Comparison of ENCODE assay signal across 8 mouse cellular contexts in the genomic region with DNA sequence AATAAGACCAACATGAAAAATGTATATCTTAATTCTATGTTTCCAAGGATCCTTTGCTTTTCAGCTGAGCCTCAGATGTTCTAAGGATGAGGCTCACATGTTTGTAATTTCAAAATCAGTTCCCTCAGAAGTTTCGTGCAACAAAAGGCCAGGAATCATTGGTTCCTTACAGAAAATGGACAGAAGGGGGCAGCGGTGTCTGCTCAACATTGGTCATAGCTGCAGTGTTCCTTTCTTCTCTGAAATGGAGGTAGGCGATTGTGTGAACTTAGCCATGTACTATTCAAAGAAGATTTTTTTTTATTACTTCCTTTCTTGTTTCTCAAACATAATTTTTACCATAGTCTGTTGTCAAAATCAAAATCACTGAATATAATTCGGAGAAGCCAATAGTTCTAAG.
A peak's percentile ranks its signal among the peaks of the same experiment; 100 is the strongest.
DNase-seq lines count a peak whose midpoint lies in the region; ATAC-seq lines count a peak whose summit lies in the region.

No protein-coding gene starts in this region.

- no peaks in the 10 kb centered on the region for H3K9me3 ChIP-seq in neural tube, embryonic 11.5 days (ENCODE audit: control insufficient read depth, low read length)
- no peaks in the 10 kb centered on the region for H3K9me3 ChIP-seq in neural tube, embryonic 15.5 days (replicated peaks)

- no peak for ATAC-seq in neural tube, embryonic 11.5 days (ENCODE audit: insufficient read depth, low FRiP score, low TSS enrichment)
- no peak for ATAC-seq in neural tube, embryonic 15.5 days (ENCODE audit: low FRiP score)

- DNase-seq in cerebellum, postnatal 14 days = peak; percentile 71 to 79
- DNase-seq in cerebellum, adult 11 months = no peak
- peak; percentile 17 for DNase-seq in neural tube, embryonic 11.5 days (ENCODE audit: low spot score)
- DNase-seq in adrenal gland, postnatal 14 days = peak; percentile 74
- DNase-seq in heart, postnatal 10 days = peak; percentile 79 to 80
- peak; percentile 16 to 21 for DNase-seq in left cerebral cortex, postnatal 36 days (ENCODE audit: low spot score in 2 of 2)
- DNase-seq in telencephalon, adult 2 months (ENCODE audit: low read depth, low spot score) = peak; percentile 40

- H3K4me3 ChIP-seq in neural tube, embryonic 11.5 days (ENCODE audit: low read depth, low read length) = no peak overlapping the region
- H3K4me3 ChIP-seq in neural tube, embryonic 15.5 days (replicated peaks) = no peak overlapping the region

- no peak overlapping the region for H3K27ac ChIP-seq in neural tube, embryonic 11.5 days (ENCODE audit: low read depth, low read length)
- no peak overlapping the region for H3K27ac ChIP-seq in neural tube, embryonic 15.5 days (replicated peaks)

- no peaks in the 10 kb centered on the region for H3K36me3 ChIP-seq in neural tube, embryonic 11.5 days (ENCODE audit: control insufficient read depth, insufficient read depth, low read length)
- H3K36me3 ChIP-seq in neural tube, embryonic 15.5 days = no peaks in the 10 kb centered on the region

- intact Hi-C loops in heart, postnatal 10 days (cut with DNase I) = loop anchor here (2.0 to 10.0 kb wide), 2 partner anchors 1478 to 1694 kb away; no protein-coding TSS in a partner anchor
- intact Hi-C loops in left cerebral cortex, postnatal 36 days (cut with DNase I) = loop anchor here (10.0 kb wide), 2 partner anchors 1088 to 1698 kb away; partner anchors contain the start of gene Klf6

- H3K4me2 ChIP-seq in neural tube, embryonic 11.5 days (ENCODE audit: low read depth) = no peak overlapping the region
- no peak overlapping the region for H3K4me2 ChIP-seq in neural tube, embryonic 15.5 days

- H3K9ac ChIP-seq in neural tube, embryonic 11.5 days (ENCODE audit: low read length) = no peak overlapping the region
- no peak overlapping the region for H3K9ac ChIP-seq in neural tube, embryonic 15.5 days (replicated peaks)

- no peaks in the 10 kb centered on the region for H3K4me1 ChIP-seq in neural tube, embryonic 11.5 days (ENCODE audit: control insufficient read depth, insufficient read depth, low read length)
- no peaks in the 10 kb centered on the region for H3K4me1 ChIP-seq in neural tube, embryonic 15.5 days

- H3K27me3 ChIP-seq in neural tube, embryonic 11.5 days (ENCODE audit: control insufficient read depth, insufficient read depth, low read length) = no peaks in the 10 kb centered on the region
- no peaks in the 10 kb centered on the region for H3K27me3 ChIP-seq in neural tube, embryonic 15.5 days (replicated peaks)

- 43% methylated on average over 4 of the region's 4 CpGs for WGBS in neural tube, embryonic 11.5 days
- 35% methylated on average over 4 of the region's 4 CpGs for WGBS in neural tube, embryonic 15.5 days
